Mouse (Mus musculus): ENCODE data around the gene Gng4.

GRCm38 (mm10) chr13:13828125-13828524, 44.3 kb downstream of the Gng4 start:
- no peak for TF ChIP-seq CTCF (IDR thresholded peaks at IDR 0.05; ENCODE audit: extremely low read depth, insufficient read length, insufficient replicate concordance, low read depth, low read length)
- no peak for TF ChIP-seq POLR2A (IDR thresholded peaks at IDR 0.05; ENCODE audit: low read depth, low read length)
